Mouse (Mus musculus): Measurements from ENCODE around the gene Tfpi.
A peak's percentile ranks its signal among the peaks of the same experiment; 100 is the strongest.

DNA sequence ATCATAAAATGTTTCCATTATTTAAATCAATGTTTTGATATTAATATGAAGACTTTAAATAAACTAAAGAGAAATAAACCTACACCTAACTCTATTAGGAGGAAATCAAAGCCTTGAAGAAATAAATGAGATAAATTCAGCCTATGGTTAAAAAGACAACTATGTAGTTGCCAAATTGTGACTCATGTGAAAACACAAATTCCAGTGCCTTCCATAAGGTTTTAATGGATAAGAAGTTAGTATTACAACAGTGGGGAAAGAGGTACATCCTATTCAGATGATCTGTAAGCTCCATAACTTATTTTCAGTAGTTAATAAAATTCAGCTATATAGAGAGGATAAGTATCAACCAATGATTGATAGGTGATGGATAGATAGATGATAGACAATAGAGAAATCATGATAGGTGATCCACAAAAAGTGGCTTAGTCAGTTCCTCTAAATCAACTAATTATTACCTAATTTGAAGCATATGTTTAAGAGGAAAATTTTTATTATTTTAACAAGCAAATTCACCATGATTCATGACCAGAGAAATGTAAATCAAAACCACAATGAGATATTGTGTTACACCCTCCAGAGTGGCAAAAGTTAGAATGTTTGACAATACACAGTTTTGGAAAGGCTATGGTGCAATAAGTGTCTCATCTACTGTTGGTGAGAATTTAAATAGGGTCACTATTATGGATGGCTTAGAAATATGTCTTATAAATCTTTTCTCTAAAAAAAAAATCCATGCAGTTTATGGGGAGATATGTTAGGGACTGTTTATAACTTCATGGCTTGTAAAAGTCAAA, 66.6 kb downstream of the Tfpi start:
- TF ChIP-seq CTCF (IDR thresholded peaks at IDR 0.05; ENCODE audit: control insufficient read depth, insufficient read depth, insufficient read length) (no peak), MAX (IDR thresholded peaks at IDR 0.05) (no peak), USF1 (IDR thresholded peaks at IDR 0.05; ENCODE audit: low read depth) (no peak), FOSL1 (IDR thresholded peaks at IDR 0.05; ENCODE audit: insufficient read depth, low read length, poor library complexity, severe bottlenecking) (peak; percentile 50)
